Comparison of ENCODE assay signal across 8 mouse cellular contexts in genomic region chr12:59066448-59067077, GRCm38 (mm10). TPM values are rescaled to one million over a fixed set of nuclear protein-coding genes. Genes with fewer than 3 reads are reported as not detected.
DNase-seq lines count a peak whose midpoint lies in the region; ATAC-seq lines count a peak whose summit lies in the region.

Pnn (plus strand) TSS chr12:59066884.

- peak within 1 kb of the TSS; percentile 98 for H3K27ac ChIP-seq in lung, embryonic 16.5 days (ENCODE audit: low read length)

- H3K27me3 ChIP-seq in lung, embryonic 16.5 days (ENCODE audit: control insufficient read depth, insufficient read depth, low read depth, low read length): no peaks in the 10 kb centered on the region

- peak within 1 kb of the TSS; percentile 94 for H3K4me2 ChIP-seq in lung, embryonic 16.5 days (ENCODE audit: low read depth, low read length)

- 0% methylated on average over 43 of the region's 43 CpGs for WGBS in lung, embryonic 16.5 days

- H3K9me3 ChIP-seq in lung, embryonic 16.5 days (ENCODE audit: control insufficient read depth, low read length): no peaks in the 10 kb centered on the region

- peaks cover 11% of the 10 kb centered on the region for H3K4me1 ChIP-seq in lung, embryonic 16.5 days (replicated peaks; ENCODE audit: control insufficient read depth, insufficient read depth, low read length)

- peak within 1 kb of the TSS; percentile 100 for H3K9ac ChIP-seq in lung, embryonic 16.5 days (ENCODE audit: low read length)

- DNase-seq in MEL-GATA-1-ER (ENCODE audit: extremely low read depth, low read depth): peak; percentile 95
- DNase-seq in cerebellum, adult 8-10 months: peak; percentile 97
- DNase-seq in forelimb bud, embryonic 11.5 days (ENCODE audit: low read depth, low spot score): peak; percentile 96
- DNase-seq in layer of hippocampus, adult 9-10 months (ENCODE audit: low spot score): peak; percentile 94
- peak; percentile 88 for DNase-seq in ovary, postnatal 10 days (ENCODE audit: low spot score)
- DNase-seq in thymus, postnatal 10 days (ENCODE audit: low spot score in 2 of 2): peak; percentile 94 to 97

- H3K4me3 ChIP-seq in lung, embryonic 16.5 days (ENCODE audit: low read length): peak within 1 kb of the TSS; percentile 99

- ATAC-seq in hematopoietic stem cell, adult 5-6 weeks (replicated peaks in 1 of 2; ENCODE audit: insufficient read depth in 1 of 2, low FRiP score in 2 of 2, low TSS enrichment in 1 of 2, low read depth in 1 of 2, poor library complexity in 2 of 2, severe bottlenecking in 2 of 2): peak; percentile 100
- peak; percentile 99 for ATAC-seq in lung, embryonic 16.5 days (ENCODE audit: low read depth)

- peaks cover 27% of the 10 kb centered on the region for H3K36me3 ChIP-seq in lung, embryonic 16.5 days (ENCODE audit: control insufficient read depth, insufficient read depth, low read length)

RNA-seq across cellular contexts. Expression of gene Pnn, which starts in this region (rescaled TPM):
- 99.3 and 120 TPM in 2 replicates for total RNA-seq in hematopoietic stem cell, adult 5-6 weeks (2017)
- polyA plus RNA-seq in lung, embryonic 16.5 days (2015; fragmentation: Nextera tagmentation; extraction: Ambion mirVana): 76.7 and 87.0 TPM in 2 replicates

Comparison
In these comparisons a context has a peak if more than half of its experiments do, and no peak if none do; other contexts are left out.
1. Peak in every context shown above with its lines: DNase-seq, ATAC-seq, H3K4me3 ChIP-seq and H3K27ac ChIP-seq.